Mouse (Mus musculus) left cerebral cortex, adult 11 months (tissue): ENCODE results near the gene Spock1.
A peak's percentile ranks its signal among the peaks of the same experiment; 100 is the strongest.

Source experiments
- DNase-seq: peaks from one replicate; pipeline ENCODE4 v3.0.0; 2022; ENCODE audit warnings: low spot score

The Spock1 gene

GRCm38 (mm10) chr13:57656606-57657005 is 251.5 kb downstream of the Spock1 start:
- DNase-seq: no peak

GRCm38 (mm10) chr13:57654362-57654761 is 253.8 kb downstream of the Spock1 start:
- no peak for DNase-seq

GRCm38 (mm10) chr13:57651236-57651635 is 256.9 kb downstream of the Spock1 start:
- no peak for DNase-seq

GRCm38 (mm10) chr13:57648784-57649183 is 259.3 kb downstream of the Spock1 start:
- no peak for DNase-seq

- no peak for DNase-seq
Measured at GRCm38 (mm10) chr13:57647456-57647855, 260.7 kb downstream of the Spock1 start.

GRCm38 (mm10) chr13:57643036-57643435 is 265.1 kb downstream of the Spock1 start:
- DNase-seq: no peak

- DNase-seq: no peak
Measured at GRCm38 (mm10) chr13:57641649-57642048, 266.5 kb downstream of the Spock1 start.

GRCm38 (mm10) chr13:57640968-57641367 is 267.2 kb downstream of the Spock1 start:
- DNase-seq: no peak

GRCm38 (mm10) chr13:57638820-57639219 is 269.3 kb downstream of the Spock1 start:
- DNase-seq: no peak

GRCm38 (mm10) chr13:57637606-57638132 is 270.5 kb downstream of the Spock1 start:
- DNase-seq: no peak

- DNase-seq: no peak
Measured at GRCm38 (mm10) chr13:57637080-57637572, 271.0 kb downstream of the Spock1 start.

GRCm38 (mm10) chr13:57636196-57637015 is 271.7 kb downstream of the Spock1 start:
- no peak for DNase-seq

- DNase-seq: no peak
Measured at GRCm38 (mm10) chr13:57630532-57630931, 277.6 kb downstream of the Spock1 start.

GRCm38 (mm10) chr13:57628218-57628617 is 279.9 kb downstream of the Spock1 start:
- no peak for DNase-seq

- DNase-seq: no peak
Measured at GRCm38 (mm10) chr13:57626434-57626833, 281.7 kb downstream of the Spock1 start.

- no peak for DNase-seq
Measured at GRCm38 (mm10) chr13:57623909-57624481, 284.1 kb downstream of the Spock1 start.

GRCm38 (mm10) chr13:57619079-57619768 is 288.9 kb downstream of the Spock1 start:
- DNase-seq: peak; percentile 78

- no peak for DNase-seq
Measured at GRCm38 (mm10) chr13:57611326-57612171, 296.6 kb downstream of the Spock1 start.

- DNase-seq: no peak
Measured at GRCm38 (mm10) chr13:57609946-57610345, 298.2 kb downstream of the Spock1 start.

- DNase-seq: no peak
Measured at GRCm38 (mm10) chr13:57604437-57604836, 303.7 kb downstream of the Spock1 start.

GRCm38 (mm10) chr13:57603226-57603625 is 304.9 kb downstream of the Spock1 start:
- DNase-seq: no peak

GRCm38 (mm10) chr13:57595761-57596051 is 312.4 kb downstream of the Spock1 start:
- DNase-seq: no peak
